Mouse (Mus musculus) myocyte (in vitro differentiated cells): ENCODE data around the gene Rassf3.

ENCODE experiments used
- MAX ChIP-seq: IDR thresholded peaks from one replicate; pipeline ENCODE4 v1.6.1; 2011; ENCODE audit warnings: low read depth, mild to moderate bottlenecking, control low read depth
- POLR2A ChIP-seq: IDR thresholded peaks from one replicate; pipeline ENCODE4 v1.6.1; 2011; ENCODE audit warnings: low read depth, mild to moderate bottlenecking, control low read depth, moderate library complexity; ENCODE audit not compliant: insufficient read length
- TCF12 ChIP-seq: IDR thresholded peaks from one replicate; pipeline ENCODE4 v1.6.1; 2011; ENCODE audit warnings: mild to moderate bottlenecking, control low read depth; ENCODE audit not compliant: poor library complexity, insufficient read depth, severe bottlenecking

DNA sequence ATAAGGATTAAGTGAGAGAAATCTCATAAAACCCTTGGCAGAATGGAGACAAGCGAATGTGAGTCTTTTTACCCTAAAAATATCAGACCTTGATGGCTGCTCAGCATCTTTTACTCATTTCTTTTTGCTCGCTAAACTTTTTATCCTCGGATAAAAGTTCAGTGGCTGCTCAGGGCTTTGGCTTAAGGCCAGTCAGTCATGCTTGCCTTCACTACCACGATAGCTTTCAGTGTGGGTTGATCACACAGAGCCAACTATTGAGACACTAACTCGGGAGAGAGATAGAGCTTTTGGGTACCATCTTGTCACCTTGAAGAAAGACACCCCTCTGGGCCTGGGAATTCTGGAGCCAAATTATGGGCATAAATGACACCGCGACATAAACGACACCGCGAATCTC is 5.0 kb upstream of the Rassf3 start:
- TF ChIP-seq TCF12 (no peak), POLR2A (no peak), MAX (no peak)
